Mouse (Mus musculus): Measurements from ENCODE around the gene Chd3. TPM values are rescaled to one million over a fixed set of nuclear protein-coding genes. Genes with fewer than 3 reads are reported as not detected.
A peak's percentile ranks its signal among the peaks of the same experiment; 100 is the strongest.
"Not testable (repeated sequence)": the region's sequence is repeated elsewhere in the genome, so short reads cannot be mapped to it uniquely, and the experiment has no call there.

Gene Chd3
- polyA plus RNA-seq, 1 experiment from 2014 or later, result 35.5 TPM

GRCm38 (mm10) chr11:69322693-69323471 lies 46.3 kb downstream of the Chd3 start:
- H3K9me3 ChIP-seq (ENCODE audit: control insufficient read depth, low read length), result no peaks in the 10 kb centered on the region
- peaks cover 33% of the 10 kb centered on the region for H3K4me1 ChIP-seq (ENCODE audit: control insufficient read depth, insufficient read depth, low read length)
- H3K36me3 ChIP-seq (ENCODE audit: control insufficient read depth, insufficient read depth, low read length), result no peaks in the 10 kb centered on the region
- peak overlapping the region; percentile 72 for H3K4me2 ChIP-seq (ENCODE audit: low read depth, low read length)
- H3K27ac ChIP-seq (ENCODE audit: low read length), result peak overlapping the region; percentile 85
- WGBS, result 18% methylated on average over 18 of the region's 18 CpGs
- H3K4me3 ChIP-seq (ENCODE audit: low read length), result peak overlapping the region; percentile 72
- H3K27me3 ChIP-seq (replicated peaks; ENCODE audit: control insufficient read depth, insufficient read depth, low read length), result no peaks in the 10 kb centered on the region; the same call in 1 of the 2 replicates
- ATAC-seq, result no peak
- peak overlapping the region; percentile 84 for H3K9ac ChIP-seq (ENCODE audit: low read depth, low read length)

- no peak overlapping the region for H3K27ac ChIP-seq (ENCODE audit: low read length)
- 68% methylated on average over 6 of the region's 6 CpGs for WGBS
- peak overlapping the region; percentile 84; the same call in 1 of the 2 replicates for H3K9ac ChIP-seq (ENCODE audit: low read depth, low read length)
- no peaks in the 10 kb centered on the region for H3K27me3 ChIP-seq (replicated peaks; ENCODE audit: control insufficient read depth, insufficient read depth, low read length)
- peak overlapping the region; percentile 72 for H3K4me3 ChIP-seq (ENCODE audit: low read length)
- H3K36me3 ChIP-seq (ENCODE audit: control insufficient read depth, insufficient read depth, low read length), result no peaks in the 10 kb centered on the region
- H3K9me3 ChIP-seq (ENCODE audit: control insufficient read depth, low read length), result no peaks in the 10 kb centered on the region
- no peak for ATAC-seq
- H3K4me1 ChIP-seq (ENCODE audit: control insufficient read depth, insufficient read depth, low read length), result peaks cover 33% of the 10 kb centered on the region
- peak overlapping the region; percentile 72 for H3K4me2 ChIP-seq (ENCODE audit: low read depth, low read length)
Observed at GRCm38 (mm10) chr11:69322010-69322409, 47.2 kb downstream of the Chd3 start.

- no peak overlapping the region for H3K27ac ChIP-seq (ENCODE audit: low read length)
- no peak overlapping the region for H3K9ac ChIP-seq (ENCODE audit: low read depth, low read length)
- H3K4me1 ChIP-seq (ENCODE audit: control insufficient read depth, insufficient read depth, low read length), result peaks cover 28% of the 10 kb centered on the region
- 0 out of 2 replicates have a peak, but pooled peaks cover 2% of the 10 kb centered on the region for H3K36me3 ChIP-seq (ENCODE audit: control insufficient read depth, insufficient read depth, low read length)
- no peak for ATAC-seq
- H3K27me3 ChIP-seq (replicated peaks; ENCODE audit: control insufficient read depth, insufficient read depth, low read length), result no peaks in the 10 kb centered on the region
- H3K4me3 ChIP-seq (ENCODE audit: low read length), result no peak overlapping the region
- no peaks in the 10 kb centered on the region for H3K9me3 ChIP-seq (ENCODE audit: control insufficient read depth, low read length)
- WGBS, result 94% methylated on average over 6 of the region's 6 CpGs
- 0 out of 2 replicates have a peak overlapping the region, but pooled peaks have one; percentile 72 for H3K4me2 ChIP-seq (ENCODE audit: low read depth, low read length)
Observed at GRCm38 (mm10) chr11:69321580-69321979, 47.6 kb downstream of the Chd3 start.

DNA sequence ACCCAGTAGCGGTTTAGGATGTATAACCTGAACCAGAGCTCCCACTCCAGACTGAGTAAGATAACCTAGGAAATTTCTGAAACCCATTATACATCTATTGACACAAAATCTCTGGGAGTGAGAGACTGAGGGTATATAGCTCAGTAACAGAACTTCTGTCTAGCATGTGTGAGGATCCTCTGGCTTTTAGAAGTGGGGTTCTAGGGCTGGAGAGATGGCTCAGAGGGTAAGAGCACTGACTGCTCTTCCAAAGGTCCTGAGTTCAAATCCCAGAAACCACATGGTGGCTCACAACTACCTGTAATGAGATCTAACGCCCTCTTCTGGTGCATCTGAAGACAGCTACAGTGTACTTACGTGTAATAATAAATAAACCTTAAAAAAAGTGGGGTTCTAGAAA lies 51.2 kb downstream of the Chd3 start:
- H3K27ac ChIP-seq (ENCODE audit: low read length); H3K27me3 ChIP-seq (replicated peaks; ENCODE audit: control insufficient read depth, insufficient read depth, low read length); H3K4me2 ChIP-seq (ENCODE audit: low read depth, low read length); H3K36me3 ChIP-seq (ENCODE audit: control insufficient read depth, insufficient read depth, low read length); ATAC-seq; H3K4me3 ChIP-seq (ENCODE audit: low read length); H3K9ac ChIP-seq (ENCODE audit: low read depth, low read length); H3K9me3 ChIP-seq (ENCODE audit: control insufficient read depth, low read length): not testable (repeated sequence)
- peaks cover 13% of the 10 kb centered on the region for H3K4me1 ChIP-seq (ENCODE audit: control insufficient read depth, insufficient read depth, low read length)
- WGBS, result 85% methylated on average over 3 of the region's 3 CpGs

- 95% methylated on average over 6 of the region's 6 CpGs for WGBS
- H3K9ac ChIP-seq (ENCODE audit: low read depth, low read length), result no peak overlapping the region
- H3K9me3 ChIP-seq (ENCODE audit: control insufficient read depth, low read length), result no peaks in the 10 kb centered on the region
- no peaks in the 10 kb centered on the region for H3K27me3 ChIP-seq (replicated peaks; ENCODE audit: control insufficient read depth, insufficient read depth, low read length)
- no peak overlapping the region for H3K4me2 ChIP-seq (ENCODE audit: low read depth, low read length)
- H3K36me3 ChIP-seq (ENCODE audit: control insufficient read depth, insufficient read depth, low read length), result 0 out of 2 replicates have a peak, but pooled peaks cover 4% of the 10 kb centered on the region
- H3K27ac ChIP-seq (ENCODE audit: low read length), result no peak overlapping the region
- ATAC-seq, result no peak
- no peak overlapping the region for H3K4me3 ChIP-seq (ENCODE audit: low read length)
- no peaks in the 10 kb centered on the region for H3K4me1 ChIP-seq (ENCODE audit: control insufficient read depth, insufficient read depth, low read length)
Observed at GRCm38 (mm10) chr11:69316361-69316760, 52.8 kb downstream of the Chd3 start.

- no peak overlapping the region for H3K27ac ChIP-seq (ENCODE audit: low read length)
- H3K4me1 ChIP-seq (ENCODE audit: control insufficient read depth, insufficient read depth, low read length), result no peaks in the 10 kb centered on the region
- no peaks in the 10 kb centered on the region for H3K27me3 ChIP-seq (replicated peaks; ENCODE audit: control insufficient read depth, insufficient read depth, low read length)
- no peak for ATAC-seq
- no peak overlapping the region for H3K4me2 ChIP-seq (ENCODE audit: low read depth, low read length)
- H3K4me3 ChIP-seq (ENCODE audit: low read length), result no peak overlapping the region
- no peaks in the 10 kb centered on the region for H3K9me3 ChIP-seq (ENCODE audit: control insufficient read depth, low read length)
- H3K36me3 ChIP-seq (ENCODE audit: control insufficient read depth, insufficient read depth, low read length), result peaks cover 22% of the 10 kb centered on the region
- H3K9ac ChIP-seq (ENCODE audit: low read depth, low read length), result no peak overlapping the region
- 74% methylated on average over 7 of the region's 7 CpGs for WGBS
Observed at GRCm38 (mm10) chr11:69311266-69311665, 57.9 kb downstream of the Chd3 start.

- 97% methylated on average over 2 of the region's 2 CpGs for WGBS
- H3K4me3 ChIP-seq (ENCODE audit: low read length), result no peak overlapping the region
- peaks cover 30% of the 10 kb centered on the region for H3K36me3 ChIP-seq (ENCODE audit: control insufficient read depth, insufficient read depth, low read length)
Observed at GRCm38 (mm10) chr11:69306039-69306438, 63.2 kb downstream of the Chd3 start.

DNA sequence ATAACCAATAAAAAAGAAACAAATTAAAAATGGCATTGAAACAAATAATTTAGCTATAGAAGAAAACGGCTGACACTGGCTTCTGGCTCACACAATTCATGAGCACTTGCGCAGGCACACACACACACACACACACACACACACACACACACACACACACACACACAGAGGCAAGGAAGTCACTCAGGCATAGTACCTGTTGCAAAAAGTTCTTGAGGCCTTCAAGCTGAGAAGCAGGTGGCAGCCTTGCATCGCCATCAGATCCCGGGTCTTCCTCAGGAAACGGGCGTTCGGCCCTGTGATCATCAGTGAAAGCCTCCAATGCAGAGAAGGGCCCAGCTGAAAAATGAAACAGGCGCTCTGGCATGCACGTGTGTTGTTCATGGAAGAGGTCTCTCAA lies 63.9 kb downstream of the Chd3 start:
- Histone ChIP-seq H3K4me1 (ENCODE audit: control insufficient read depth, insufficient read depth, low read length) (no peaks in the 10 kb centered on the region), H3K36me3 (ENCODE audit: control insufficient read depth, insufficient read depth, low read length) (peaks cover 23% of the 10 kb centered on the region), H3K27ac (ENCODE audit: low read length) (no peak overlapping the region), H3K4me3 (ENCODE audit: low read length) (no peak overlapping the region), H3K27me3 (replicated peaks; ENCODE audit: control insufficient read depth, insufficient read depth, low read length) (no peaks in the 10 kb centered on the region), H3K4me2 (ENCODE audit: low read depth, low read length) (no peak overlapping the region), H3K9ac (ENCODE audit: low read depth, low read length) (no peak overlapping the region), H3K9me3 (ENCODE audit: control insufficient read depth, low read length) (no peaks in the 10 kb centered on the region)
- WGBS, result 93% methylated on average over 9 of the region's 9 CpGs
- no peak for ATAC-seq

More at GRCm38 (mm10) chr11:69306039-69306438, 63.2 kb downstream of the Chd3 start:
- Histone ChIP-seq H3K9ac (ENCODE audit: low read depth, low read length) (no peak overlapping the region), H3K27ac (ENCODE audit: low read length) (no peak overlapping the region), H3K4me2 (ENCODE audit: low read depth, low read length) (no peak overlapping the region), H3K27me3 (replicated peaks; ENCODE audit: control insufficient read depth, insufficient read depth, low read length) (no peaks in the 10 kb centered on the region), H3K9me3 (ENCODE audit: control insufficient read depth, low read length) (no peaks in the 10 kb centered on the region), H3K4me1 (ENCODE audit: control insufficient read depth, insufficient read depth, low read length) (no peaks in the 10 kb centered on the region)
- no peak for ATAC-seq

DNA sequence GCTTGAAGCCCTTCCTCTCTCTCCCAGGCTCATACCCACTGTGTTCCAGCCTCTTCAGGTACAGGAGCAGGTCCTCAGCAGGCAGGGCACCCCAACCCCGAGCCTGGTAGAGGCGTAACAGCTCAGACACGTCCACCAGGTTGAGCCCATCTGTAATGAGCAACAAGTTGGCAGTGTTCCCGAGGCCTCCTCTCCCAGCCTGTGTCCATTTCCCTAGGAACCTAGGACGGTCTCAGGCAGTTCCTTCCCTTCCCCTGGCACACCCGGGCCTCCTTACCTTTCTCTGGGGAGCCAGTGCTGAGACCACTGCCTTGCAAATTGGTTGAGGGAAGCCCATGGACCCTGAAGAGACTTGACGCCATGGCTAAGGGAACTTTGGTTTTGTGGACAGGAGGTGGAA lies 66.4 kb downstream of the Chd3 start:
- ATAC-seq, result no peak
- Histone ChIP-seq H3K4me3 (ENCODE audit: low read length) (no peak overlapping the region), H3K27ac (ENCODE audit: low read length) (no peak overlapping the region), H3K36me3 (ENCODE audit: control insufficient read depth, insufficient read depth, low read length) (peaks cover 15% of the 10 kb centered on the region), H3K9me3 (ENCODE audit: control insufficient read depth, low read length) (no peaks in the 10 kb centered on the region), H3K27me3 (replicated peaks; ENCODE audit: control insufficient read depth, insufficient read depth, low read length) (no peaks in the 10 kb centered on the region), H3K4me1 (ENCODE audit: control insufficient read depth, insufficient read depth, low read length) (no peaks in the 10 kb centered on the region), H3K9ac (ENCODE audit: low read depth, low read length) (no peak overlapping the region), H3K4me2 (ENCODE audit: low read depth, low read length) (no peak overlapping the region)
- WGBS, result 81% methylated on average over 7 of the region's 7 CpGs
